Mouse (Mus musculus) monocyte, adult 5-6 weeks (primary cell): ENCODE results near the gene Ms4a6c. TPM values are rescaled to one million over a fixed set of nuclear protein-coding genes. Genes with fewer than 3 reads are reported as not detected.
"Not testable (repeated sequence)": the region's sequence is repeated elsewhere in the genome, so short reads cannot be mapped to it uniquely, and the experiment has no call there.

Source experiments
- ATAC-seq: fragments of 153-309, 156-312 bp; replicated peaks from 2 replicates; pipeline ENCODE4 v1.8.0; 2017; ENCODE audit warnings: mild to moderate bottlenecking; ENCODE audit not compliant: low TSS enrichment, insufficient number of reproducible peaks, severe bottlenecking, poor library complexity, low FRiP score
- total RNA-seq: library from RNA; stranded (forward); fragments of 200-1000, 200-491, 200-594 nt; gene quantifications from 3 replicates; pipeline ENCODE4 v1.2.3, GENCODE M21; 2017

Gene Ms4a6c
- total RNA-seq, 1 experiment from 2014 or later: 487 TPM

DNA sequence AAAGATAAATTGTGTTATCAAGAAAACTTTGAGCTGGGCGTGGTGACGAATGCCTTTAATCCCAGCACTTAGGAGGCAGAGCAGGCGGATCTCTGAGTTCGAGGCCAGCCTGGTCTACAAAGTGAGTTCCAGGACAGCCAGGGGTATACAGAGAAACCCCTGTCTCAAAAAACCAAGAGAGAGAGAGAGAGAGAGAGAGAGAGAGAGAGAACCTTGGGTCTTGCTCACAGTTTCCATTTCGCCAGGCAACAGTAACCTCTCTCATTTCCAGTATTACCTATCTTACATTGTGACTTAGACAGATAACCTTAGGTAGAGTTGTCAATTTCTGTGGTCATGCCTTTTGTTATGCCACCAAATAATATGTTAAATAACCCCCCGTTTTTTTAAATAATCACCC, 27.2 kb downstream of the Ms4a6c start:
- ATAC-seq: no peak

DNA sequence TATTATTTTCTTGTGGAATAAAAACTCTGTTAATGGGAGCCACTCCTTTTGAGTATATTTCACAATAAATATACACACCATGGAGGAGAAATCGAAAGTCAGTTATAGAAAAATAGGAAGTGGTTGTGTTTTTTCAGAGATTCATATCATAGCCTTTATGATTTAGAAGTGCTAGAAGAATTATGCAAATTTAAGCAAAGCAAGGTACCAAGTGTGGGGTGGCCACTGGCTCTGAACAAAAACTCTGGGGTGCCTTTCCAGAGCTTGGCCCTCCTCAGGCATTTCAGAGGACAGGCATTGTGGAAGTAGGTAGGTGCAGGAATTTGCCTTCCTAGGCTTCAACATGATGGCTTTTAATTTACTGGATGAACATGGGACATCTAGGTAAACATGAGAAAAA, 28.1 kb downstream of the Ms4a6c start:
- ATAC-seq: peak; percentile 45; the same call in 1 of the 2 replicates

GRCm38 (mm10) chr19:11500796-11501195, 31.6 kb downstream of the Ms4a6c start:
- ATAC-seq: no peak

DNA sequence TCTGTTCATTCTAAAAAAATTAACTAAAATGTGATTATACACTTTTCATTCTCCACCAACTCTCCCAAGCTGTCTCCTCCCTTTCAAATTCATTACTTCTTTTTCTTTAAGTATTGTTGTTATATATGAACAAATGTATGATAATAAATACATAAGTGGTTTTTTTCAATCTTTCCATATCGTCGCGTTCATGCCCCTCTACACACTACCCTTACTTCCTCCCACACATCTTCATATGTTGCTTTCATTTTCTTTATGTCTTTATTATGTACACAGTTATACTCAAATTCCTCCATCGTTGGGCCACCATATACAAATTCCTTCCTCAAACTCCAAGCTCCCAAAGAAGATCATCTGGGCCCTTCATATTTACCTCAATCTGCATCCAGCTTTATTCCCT, 32.2 kb downstream of the Ms4a6c start:
- no peak for ATAC-seq

DNA sequence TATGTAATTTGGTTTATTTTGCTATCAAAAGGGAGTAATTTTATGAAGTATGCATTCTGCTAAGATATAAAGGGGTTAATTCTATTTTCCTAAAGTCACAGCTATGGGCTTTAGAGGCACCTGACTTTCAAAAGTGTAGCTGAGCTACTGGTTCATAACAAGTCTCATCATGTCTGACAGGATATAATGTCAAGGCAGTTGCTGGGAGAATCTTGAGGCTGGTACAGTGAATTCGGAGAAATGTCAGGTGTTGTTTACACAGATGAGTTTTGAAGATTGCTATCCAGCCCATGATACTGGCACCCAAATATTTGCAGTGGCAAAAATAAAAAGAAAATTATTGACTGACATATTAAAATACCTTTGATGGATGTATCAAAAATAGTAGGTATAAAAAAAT, 35.7 kb downstream of the Ms4a6c start:
- ATAC-seq: no peak

DNA sequence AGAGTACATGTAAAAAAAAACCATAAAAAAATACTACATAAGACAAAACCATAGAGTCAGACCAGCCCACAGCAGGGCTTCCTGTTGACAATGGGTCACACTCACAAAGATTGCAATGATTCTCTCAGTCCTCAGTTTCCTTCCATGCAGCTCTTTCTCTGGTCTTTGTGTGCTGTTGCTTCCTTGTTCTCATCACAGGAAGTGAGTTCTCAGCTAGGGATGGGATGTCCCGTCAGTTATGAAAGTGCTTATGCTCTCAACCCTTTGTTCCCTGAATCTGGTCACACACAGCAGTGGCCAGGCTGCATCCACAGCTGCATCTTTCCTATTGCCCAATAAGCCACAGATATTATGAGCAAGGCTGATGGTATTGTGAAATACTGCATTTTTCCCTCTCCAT, 44.3 kb downstream of the Ms4a6c start:
- ATAC-seq: peak; percentile 64

GRCm38 (mm10) chr19:11516246-11516645, 47.1 kb downstream of the Ms4a6c start, which contains the start of gene Ms4a6b:
Ms4a6b (plus strand) TSS chr19:11516512.
- no peak for ATAC-seq

- ATAC-seq: no peak
Observed at GRCm38 (mm10) chr19:11516845-11517244, 47.7 kb downstream of the Ms4a6c start.

DNA sequence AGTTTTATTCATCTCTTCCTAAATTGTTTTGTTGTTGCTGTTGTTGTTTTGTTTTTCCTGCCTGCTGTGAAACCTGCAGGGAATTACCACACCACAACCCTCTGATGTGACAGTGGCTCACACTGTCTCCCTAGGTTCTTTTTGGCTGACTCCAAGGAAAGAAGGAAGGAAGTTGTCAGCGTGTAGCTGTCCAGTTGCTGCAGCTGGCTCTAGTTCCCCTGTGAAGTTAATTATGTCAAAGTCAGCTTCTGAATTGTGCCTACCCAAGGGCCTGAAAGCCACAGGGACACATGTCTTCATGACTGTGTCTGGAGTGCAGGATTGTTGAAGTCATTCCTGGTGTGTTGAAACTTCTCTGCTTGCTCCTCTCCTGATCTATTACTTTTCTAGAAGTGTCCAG, 48.2 kb downstream of the Ms4a6c start:
- ATAC-seq: not testable (repeated sequence)

- peak; percentile 75 for ATAC-seq
Observed at GRCm38 (mm10) chr19:11518356-11518755, 49.2 kb downstream of the Ms4a6c start.

GRCm38 (mm10) chr19:11520146-11520545, 51.0 kb downstream of the Ms4a6c start:
- no peak for ATAC-seq

Other genes starting within 250 kb of the Ms4a6c start
- gene Ms4a12, start 236.9 kb upstream of the Ms4a6c start, total RNA-seq: not detected in 3 replicates
- 74.5 to 134 TPM (median 101 TPM) in 3 replicates for gene Ms4a1, start 203.1 kb upstream of the Ms4a6c start, total RNA-seq
- gene Ms4a5, start 185.5 kb upstream of the Ms4a6c start, total RNA-seq: not detected in 3 replicates
- 0.29 to 0.64 TPM in 2 of 3 replicates, not detected in the other for gene Ms4a14, start 154.9 kb upstream of the Ms4a6c start, total RNA-seq
- 2.2 to 2.4 TPM (median 2.4 TPM) in 3 replicates for gene Ms4a7, start 133.2 kb upstream of the Ms4a6c start, total RNA-seq
- 8.1 to 35.7 TPM (median 9.7 TPM) in 3 replicates for gene Ms4a4a, start 93.8 kb upstream of the Ms4a6c start, total RNA-seq
- 52.0 to 109 TPM (median 89.6 TPM) in 3 replicates for gene Ms4a4c, start 64.6 kb upstream of the Ms4a6c start, total RNA-seq
- gene Ms4a4b, start 25.8 kb upstream of the Ms4a6c start, total RNA-seq: 78.1 to 289 TPM (median 80.3 TPM) in 3 replicates
- 50.1 to 131 TPM (median 127 TPM) in 3 replicates for gene Gm8369, start 16.6 kb downstream of the Ms4a6c start, total RNA-seq
- 127 to 138 TPM (median 132 TPM) in 3 replicates for gene Ms4a6b, start 47.1 kb downstream of the Ms4a6c start, total RNA-seq
- not detected in 3 replicates for gene Ms4a4d, start 67.4 kb downstream of the Ms4a6c start, total RNA-seq
- 8.2 to 23.7 TPM (median 14.1 TPM) in 3 replicates for gene Ms4a6d, start 135.5 kb downstream of the Ms4a6c start, total RNA-seq
- 22.8 to 63.8 TPM (median 63.0 TPM) in 3 replicates for gene Ms4a2, start 154.4 kb downstream of the Ms4a6c start, total RNA-seq
- gene Ms4a3, start 171.5 kb downstream of the Ms4a6c start, total RNA-seq: 0.96 TPM in 1 of 3 replicates, not detected in the others
- gene Oosp2, start 191.2 kb downstream of the Ms4a6c start, total RNA-seq: not detected in 3 replicates
- 1.5 TPM in 1 of 3 replicates, not detected in the others for gene Oosp1, start 221.8 kb downstream of the Ms4a6c start, total RNA-seq
- not detected in 3 replicates for gene Oosp3, start 227.7 kb downstream of the Ms4a6c start, total RNA-seq